Mouse (Mus musculus) intestine, embryonic 16.5 days (tissue): ENCODE data around the gene Smad3. TPM values are rescaled to one million over a fixed set of nuclear protein-coding genes. Genes with fewer than 3 reads are reported as not detected.

ENCODE experiments used
- ATAC-seq: fragments of 200-750 bp; cut with Nextera tagmentation; 2 replicates; pipeline ENCODE4 v1.8.0; 2017; ENCODE audit warnings: moderate TSS enrichment, moderate library complexity
- H3K27ac ChIP-seq: fragments of 300-500 bp; sonication (generic); 2 replicates; pipeline ENCODE4 v1.5.1; 2014; ENCODE audit warnings: mild to moderate bottlenecking, low read length
- H3K27me3 ChIP-seq: fragments of 300-500 bp; sonication (generic); replicated peaks from 2 replicates; pipeline ENCODE4 v1.6.1; 2014; ENCODE audit warnings: low read length, control low read depth, mixed read lengths; ENCODE audit not compliant: control insufficient read depth, insufficient read depth
- H3K36me3 ChIP-seq: fragments of 300-500 bp; sonication (generic); 2 replicates; pipeline ENCODE4 v1.6.1; 2014; ENCODE audit warnings: low read length, control low read depth; ENCODE audit not compliant: control insufficient read depth, insufficient read depth
- H3K4me1 ChIP-seq: fragments of 300-500 bp; sonication (generic); 2 replicates; pipeline ENCODE4 v1.6.1; 2014; ENCODE audit warnings: low read length, control low read depth, mixed read lengths; ENCODE audit not compliant: control insufficient read depth, insufficient read depth
- H3K4me2 ChIP-seq: fragments of 300-500 bp; sonication (generic); 2 replicates; pipeline ENCODE4 v1.6.1; 2014; ENCODE audit warnings: low read depth, low read length, control low read depth
- H3K4me3 ChIP-seq: fragments of 300-500 bp; sonication (generic); 2 replicates; pipeline ENCODE4 v1.5.1; 2014; ENCODE audit warnings: mild to moderate bottlenecking, low read length
- H3K9ac ChIP-seq: fragments of 300-500 bp; sonication (generic); 2 replicates; pipeline ENCODE4 v1.6.1; 2014; ENCODE audit warnings: low read depth, low read length
- H3K9me3 ChIP-seq: fragments of 300-500 bp; sonication (generic); 2 replicates; pipeline ENCODE4 v1.6.1; 2016; ENCODE audit warnings: low read length, control low read depth; ENCODE audit not compliant: control insufficient read depth
- WGBS: fragments of 180-500 bp; shearing (Covaris S2); extraction: QIAGEN DNeasy Blood & Tissue Kit; methylation state at CpG from one replicate; pipeline ENCODE4 v1.1.7; 2014; 5-methylcytosine and 5-hydroxymethylcytosine counted together
- polyA plus RNA-seq: library from polyadenylated mRNA; unstranded; fragments of >200 nt; fragmentation: Nextera tagmentation; extraction: Ambion mirVana; gene quantifications from 2 replicates; pipeline ENCODE4 v1.2.1, GENCODE M21; 2015

Smad3 gene
- polyA plus RNA-seq, 1 experiment from 2014 or later, result 10.9 TPM

GRCm38 (mm10) chr9:63742887-63743660 lies 14.7 kb downstream of the Smad3 start:
- Histone ChIP-seq H3K4me1 (peaks cover 68% of the 10 kb centered on the region), H3K9ac (no peak overlapping the region), H3K36me3 (no peaks in the 10 kb centered on the region), H3K27me3 (no peaks in the 10 kb centered on the region), H3K27ac (0 out of 2 replicates have a peak overlapping the region, but pooled peaks have one; percentile 34), H3K4me2 (no peak overlapping the region), H3K9me3 (no peaks in the 10 kb centered on the region), H3K4me3 (no peak overlapping the region)
- 61% methylated on average over 13 of the region's 13 CpGs for WGBS
- ATAC-seq, result no peak

GRCm38 (mm10) chr9:63742318-63742717 lies 15.5 kb downstream of the Smad3 start:
- H3K4me1 ChIP-seq, result peaks cover 63% of the 10 kb centered on the region
- H3K4me2 ChIP-seq, result no peak overlapping the region
- H3K27me3 ChIP-seq, result no peaks in the 10 kb centered on the region
- H3K36me3 ChIP-seq, result no peaks in the 10 kb centered on the region
- 0 out of 2 replicates have a peak, but pooled peaks have one; percentile 12 for ATAC-seq
- H3K9me3 ChIP-seq, result no peaks in the 10 kb centered on the region
- WGBS, result 24% methylated on average over 3 of the region's 3 CpGs
- H3K4me3 ChIP-seq, result no peak overlapping the region
- 0 out of 2 replicates have a peak overlapping the region, but pooled peaks have one; percentile 34 for H3K27ac ChIP-seq
- H3K9ac ChIP-seq, result no peak overlapping the region

GRCm38 (mm10) chr9:63741792-63742191 lies 16.0 kb downstream of the Smad3 start:
- no peak overlapping the region for H3K4me2 ChIP-seq
- whole genome bisulfite sequencing, result 40% methylated on average over 6 of the region's 6 CpGs
- no peaks in the 10 kb centered on the region for H3K36me3 ChIP-seq
- H3K9ac ChIP-seq, result no peak overlapping the region
- H3K27me3 ChIP-seq, result no peaks in the 10 kb centered on the region
- no peak overlapping the region for H3K4me3 ChIP-seq
- H3K27ac ChIP-seq, result no peak overlapping the region
- H3K4me1 ChIP-seq, result peaks cover 64% of the 10 kb centered on the region
- ATAC-seq, result no peak; the same call in 1 of the 2 replicates
- no peaks in the 10 kb centered on the region for H3K9me3 ChIP-seq

GRCm38 (mm10) chr9:63740320-63740841 lies 17.4 kb downstream of the Smad3 start:
- no peaks in the 10 kb centered on the region for H3K36me3 ChIP-seq
- WGBS, result 69% methylated on average over 10 of the region's 10 CpGs
- no peaks in the 10 kb centered on the region for H3K9me3 ChIP-seq
- ATAC-seq, result no peak
- no peaks in the 10 kb centered on the region for H3K27me3 ChIP-seq
- H3K4me1 ChIP-seq, result peaks cover 60% of the 10 kb centered on the region
- no peak overlapping the region for H3K4me3 ChIP-seq
- H3K27ac ChIP-seq, result no peak overlapping the region
- H3K4me2 ChIP-seq, result no peak overlapping the region
- H3K9ac ChIP-seq, result no peak overlapping the region

GRCm38 (mm10) chr9:63738830-63739229 lies 19.0 kb downstream of the Smad3 start:
- Histone ChIP-seq H3K27ac (no peak overlapping the region), H3K9me3 (no peaks in the 10 kb centered on the region), H3K4me2 (no peak overlapping the region), H3K36me3 (no peaks in the 10 kb centered on the region), H3K4me3 (no peak overlapping the region), H3K4me1 (peaks cover 71% of the 10 kb centered on the region), H3K27me3 (no peaks in the 10 kb centered on the region), H3K9ac (no peak overlapping the region)
- 72% methylated on average over 11 of the region's 11 CpGs for WGBS
- no peak for ATAC-seq

- 79% methylated on average over 12 of the region's 12 CpGs for WGBS
- no peak for ATAC-seq
- H3K4me3 ChIP-seq, result no peak overlapping the region
- no peak overlapping the region for H3K27ac ChIP-seq
- no peaks in the 10 kb centered on the region for H3K9me3 ChIP-seq
- no peaks in the 10 kb centered on the region for H3K36me3 ChIP-seq
- no peak overlapping the region for H3K4me2 ChIP-seq
- H3K27me3 ChIP-seq, result no peaks in the 10 kb centered on the region
- peaks cover 65% of the 10 kb centered on the region for H3K4me1 ChIP-seq
- no peak overlapping the region for H3K9ac ChIP-seq
Measured at GRCm38 (mm10) chr9:63738086-63738701, 19.6 kb downstream of the Smad3 start.

- no peak overlapping the region for H3K27ac ChIP-seq
- no peaks in the 10 kb centered on the region for H3K9me3 ChIP-seq
- 71% methylated on average over 9 of the region's 9 CpGs for WGBS
- H3K4me2 ChIP-seq, result no peak overlapping the region
- no peak overlapping the region for H3K4me3 ChIP-seq
- H3K27me3 ChIP-seq, result no peaks in the 10 kb centered on the region
- H3K9ac ChIP-seq, result no peak overlapping the region
- no peaks in the 10 kb centered on the region for H3K36me3 ChIP-seq
- peaks cover 58% of the 10 kb centered on the region for H3K4me1 ChIP-seq
- ATAC-seq, result no peak
Measured at GRCm38 (mm10) chr9:63737426-63737931, 20.3 kb downstream of the Smad3 start.

- ATAC-seq, result no peak
- H3K9ac ChIP-seq, result no peak overlapping the region
- WGBS, result 86% methylated on average over 8 of the region's 8 CpGs
- H3K4me2 ChIP-seq, result no peak overlapping the region
- H3K27ac ChIP-seq, result no peak overlapping the region
- H3K4me3 ChIP-seq, result no peak overlapping the region
- no peaks in the 10 kb centered on the region for H3K36me3 ChIP-seq
- H3K27me3 ChIP-seq, result no peaks in the 10 kb centered on the region
- H3K9me3 ChIP-seq, result no peaks in the 10 kb centered on the region
- peaks cover 48% of the 10 kb centered on the region for H3K4me1 ChIP-seq
Measured at GRCm38 (mm10) chr9:63734261-63734660, 23.5 kb downstream of the Smad3 start.

- ATAC-seq, result no peak
- 90% methylated on average over 7 of the region's 7 CpGs for WGBS
- no peak overlapping the region for H3K9ac ChIP-seq
- no peak overlapping the region for H3K4me3 ChIP-seq
- H3K27ac ChIP-seq, result no peak overlapping the region
- H3K9me3 ChIP-seq, result no peaks in the 10 kb centered on the region
- H3K4me1 ChIP-seq, result peaks cover 42% of the 10 kb centered on the region
- H3K27me3 ChIP-seq, result no peaks in the 10 kb centered on the region
- H3K4me2 ChIP-seq, result no peak overlapping the region
- H3K36me3 ChIP-seq, result no peaks in the 10 kb centered on the region
Measured at GRCm38 (mm10) chr9:63732700-63733099, 25.1 kb downstream of the Smad3 start.
